Mouse (Mus musculus) spleen, adult 2 months (tissue): ENCODE results near the gene Stx6.
"Not testable (repeated sequence)": the region's sequence is repeated elsewhere in the genome, so short reads cannot be mapped to it uniquely, and the experiment has no call there.

Experiments used
- CTCF ChIP-seq: fragments of 200-500 bp; IDR thresholded peaks from 2 replicates; pipeline ENCODE4 v1.5.1; 2011; ENCODE audit warnings: mild to moderate bottlenecking, inconsistent platforms; ENCODE audit not compliant: insufficient read depth, insufficient read length, insufficient replicate concordance; ENCODE audit errors: extremely low read depth
- POLR2A ChIP-seq: fragments of 200-500 bp; IDR thresholded peaks from 2 replicates; pipeline ENCODE4 v1.6.1; 2011; ENCODE audit warnings: low read depth, low read length, inconsistent platforms

DNA sequence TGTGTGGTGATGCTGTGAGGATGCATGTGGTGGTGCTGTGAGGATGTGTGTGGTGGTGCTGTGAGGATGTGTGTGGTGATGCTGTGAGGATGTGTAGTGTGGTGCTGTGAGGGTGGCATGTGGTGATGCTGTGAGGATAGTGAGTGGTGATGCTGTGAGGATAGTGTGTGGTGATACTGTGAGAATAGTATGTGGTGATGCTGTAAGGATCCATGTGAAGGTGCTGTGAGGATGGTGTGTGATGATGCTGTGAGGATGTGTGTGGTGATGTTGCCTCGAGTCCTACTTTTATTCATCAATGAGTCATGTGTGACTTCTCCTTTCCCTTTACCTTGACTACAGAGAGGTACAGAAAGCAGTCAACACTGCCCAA, 15.1 kb downstream of the Stx6 start:
- TF ChIP-seq CTCF, POLR2A: not testable (repeated sequence)
